Mouse (Mus musculus) brain, embryonic 18.5 days (tissue): ENCODE results near the gene Tbxas1.

Source experiments
- DNase-seq: peaks from one replicate; pipeline ENCODE4 v3.0.0-alpha.2; 2012; ENCODE audit warnings: low read depth, low spot score

Tbxas1 gene

DNA sequence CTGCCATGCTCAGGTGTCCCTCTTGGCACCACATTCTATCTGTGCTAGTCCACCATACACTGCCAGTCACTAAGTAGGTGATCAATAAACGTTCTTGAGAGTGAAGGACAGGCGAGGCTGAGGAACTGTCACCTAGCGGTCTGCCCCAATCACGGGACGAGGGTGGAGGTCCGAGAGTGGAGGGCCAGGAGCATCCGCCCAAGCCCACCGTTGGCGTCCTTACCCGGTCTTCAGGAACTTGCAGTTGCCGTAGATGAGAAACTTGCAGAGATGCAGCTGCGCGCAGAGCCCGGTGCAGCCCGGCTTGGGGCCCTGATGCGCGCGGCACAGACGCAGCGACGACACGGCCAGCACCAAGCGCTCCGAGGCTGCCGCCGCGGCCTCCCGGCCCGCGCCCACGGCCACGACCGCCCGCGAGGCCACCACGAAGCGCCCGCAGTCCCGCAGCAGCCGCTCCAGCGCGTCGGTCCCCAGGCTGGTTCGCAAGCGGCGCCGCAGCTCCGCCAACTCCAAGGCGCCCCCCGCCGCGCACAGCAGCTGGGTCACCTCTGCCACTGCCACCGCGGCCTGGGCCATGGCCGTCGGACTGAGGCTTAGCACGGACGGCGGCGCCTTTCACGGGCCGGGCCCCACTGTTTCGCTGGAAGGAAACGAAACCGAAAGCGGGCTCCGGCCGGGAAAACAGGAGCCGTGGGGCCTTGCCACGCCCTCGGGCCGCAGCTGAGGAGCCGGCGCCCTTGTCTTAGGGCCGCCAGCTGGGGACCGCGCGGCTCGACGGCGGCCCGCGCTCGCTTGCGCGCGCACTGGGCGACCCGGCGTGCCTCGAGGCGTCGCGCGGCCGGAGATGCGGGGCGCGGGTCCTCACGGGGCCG lies 242.6 kb downstream of the Tbxas1 start, which contains the start of gene Parp12:
Parp12 (minus strand) TSS at position 766 of the 872 bp plus-strand sequence.
- no peak for DNase-seq

DNA sequence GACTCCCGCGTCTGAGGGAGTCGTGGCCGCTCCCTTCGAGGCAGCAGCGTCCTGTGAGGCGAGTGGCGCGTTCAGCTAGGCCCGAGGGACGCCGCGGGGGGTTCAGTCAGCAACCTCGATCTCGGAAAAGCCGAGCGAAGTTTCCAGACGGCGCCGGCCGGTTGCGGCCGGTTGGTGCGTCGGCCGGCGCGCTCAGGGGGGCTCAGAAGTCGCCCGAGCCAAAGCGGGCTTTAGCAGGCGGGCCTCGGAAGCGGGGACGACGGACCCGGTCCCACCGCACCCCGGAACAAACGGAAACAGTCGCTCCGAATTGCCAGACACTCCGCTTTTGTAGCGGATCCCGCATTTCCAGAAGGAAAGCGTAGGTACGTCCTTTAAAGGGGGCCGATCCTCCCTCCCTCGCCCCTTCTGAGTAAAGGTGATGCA lies 243.3 kb downstream of the Tbxas1 start:
- no peak for DNase-seq

DNA sequence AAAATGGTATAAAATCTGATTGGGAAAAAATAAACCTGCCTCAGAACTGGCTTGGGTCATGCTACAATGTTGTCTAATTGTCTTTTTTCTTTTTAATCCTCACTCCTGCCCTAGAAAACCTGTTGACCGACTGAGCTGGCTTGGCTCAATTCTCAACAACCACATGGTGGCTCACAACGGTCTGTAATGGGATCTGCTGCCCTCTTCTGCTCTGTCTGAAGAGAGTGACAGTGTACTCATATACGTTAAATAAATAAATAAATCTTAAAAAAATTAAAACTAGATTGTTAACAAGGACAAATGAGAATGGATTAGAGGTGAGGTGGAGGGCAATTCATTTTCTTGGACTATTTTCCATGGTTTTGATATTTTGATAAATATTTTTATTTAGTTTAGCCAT lies 245.5 kb downstream of the Tbxas1 start:
- DNase-seq: no peak

GRCm38 (mm10) chr6:39124719-39125118 lies 249.5 kb downstream of the Tbxas1 start:
- DNase-seq: no peak

DNA sequence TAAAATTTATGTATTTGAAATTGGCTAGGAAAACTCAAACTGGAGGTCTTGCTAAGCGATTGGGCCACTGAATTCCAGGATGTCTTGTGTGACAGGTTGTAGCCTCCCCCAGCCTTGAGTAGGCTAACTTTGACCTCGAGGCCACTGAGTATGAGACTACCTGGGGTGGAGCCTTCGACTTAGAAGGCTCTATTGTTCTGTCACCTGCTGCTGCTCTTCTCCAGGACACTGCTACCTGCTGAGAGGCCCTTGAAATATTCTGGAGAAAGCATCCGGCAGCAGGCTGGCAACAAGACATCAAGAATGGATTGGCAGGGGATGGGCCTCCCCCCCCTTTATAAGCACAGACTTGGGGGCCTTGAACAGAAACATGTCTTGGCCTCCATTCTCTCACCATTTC lies 256.3 kb downstream of the Tbxas1 start:
- no peak for DNase-seq

- DNase-seq: no peak
Measured at GRCm38 (mm10) chr6:39132556-39132955, 257.4 kb downstream of the Tbxas1 start.
